Mouse (Mus musculus): Measurements from ENCODE around the gene Apoa1.

- no peak for TF ChIP-seq CTCF (IDR thresholded peaks at IDR 0.05; ENCODE audit: extremely low read depth, insufficient read depth, low read length)
- TF ChIP-seq POLR2A (IDR thresholded peaks at IDR 0.05; ENCODE audit: extremely low read depth, insufficient read depth, low read length): no peak
Observed at GRCm38 (mm10) chr9:46227064-46227614, 1.2 kb upstream of the Apoa1 start.
